Mouse (Mus musculus) cerebellum, adult 18-20 months (tissue): ENCODE measurements around the gene Whrn.

Experiments
- DNase-seq, 2 experiments: peaks; one replicate each; pipeline ENCODE4 v3.0.0; 2021

The Whrn gene

DNA sequence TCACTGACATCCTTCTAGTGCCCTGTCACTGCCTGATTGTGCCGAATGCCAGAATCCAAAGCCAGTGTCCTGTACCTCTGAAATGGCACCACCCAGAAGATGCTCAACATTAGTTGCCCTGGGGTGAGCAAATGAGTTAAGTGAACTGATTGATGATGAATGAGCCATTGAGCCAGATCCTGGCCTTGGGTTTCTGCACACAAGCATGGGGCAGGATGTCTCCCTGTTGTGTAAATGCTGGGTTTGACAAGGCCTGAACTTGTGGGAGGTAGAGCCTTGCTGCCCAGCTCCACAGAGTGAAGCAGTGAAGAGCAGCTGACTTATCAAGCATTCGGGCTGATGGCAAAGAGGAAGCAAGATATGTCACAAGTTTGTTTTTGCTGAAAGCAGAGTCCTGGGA is 52.7 kb downstream of the Whrn start:
- no peak for DNase-seq

DNA sequence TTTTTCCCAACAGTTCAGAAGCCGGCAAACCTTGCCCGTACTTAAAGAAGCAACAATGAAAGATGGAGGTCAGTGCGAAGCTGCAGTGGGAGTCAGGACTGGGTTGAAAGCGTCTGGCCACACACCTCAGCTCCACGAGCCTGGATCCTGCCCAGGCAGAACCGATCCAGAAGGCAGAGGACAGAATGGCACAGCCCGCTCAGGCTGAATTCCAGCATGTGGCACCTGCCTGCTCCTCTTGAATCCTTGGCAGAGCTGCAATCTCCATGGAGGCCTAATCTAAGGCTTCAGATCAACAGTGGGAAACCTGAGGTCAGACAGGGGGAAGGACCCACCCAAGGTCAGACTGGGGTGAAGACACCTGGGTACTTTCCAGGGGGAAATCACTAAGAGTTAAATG is 54.2 kb downstream of the Whrn start:
- DNase-seq: peak; percentile 51 to 59

DNA sequence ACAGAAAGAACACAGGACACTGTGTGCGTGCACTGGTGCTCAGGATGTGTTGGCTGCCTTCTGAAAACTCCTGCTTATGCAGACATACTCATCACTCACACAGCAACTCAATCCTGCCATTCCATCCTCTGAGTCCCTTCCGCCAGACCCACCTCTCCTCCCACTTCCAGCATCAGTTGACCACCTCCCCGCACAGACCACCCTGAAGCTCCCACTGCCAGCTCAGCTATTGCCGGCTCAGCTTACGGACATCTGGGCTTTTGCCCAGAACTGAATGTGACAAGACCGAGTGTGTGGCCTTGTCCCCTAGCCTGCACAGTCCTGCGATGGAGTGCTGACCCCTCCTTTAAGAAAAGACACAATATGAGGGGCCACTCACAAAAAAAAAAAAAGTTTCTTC is 55.5 kb downstream of the Whrn start:
- no peak for DNase-seq

DNA sequence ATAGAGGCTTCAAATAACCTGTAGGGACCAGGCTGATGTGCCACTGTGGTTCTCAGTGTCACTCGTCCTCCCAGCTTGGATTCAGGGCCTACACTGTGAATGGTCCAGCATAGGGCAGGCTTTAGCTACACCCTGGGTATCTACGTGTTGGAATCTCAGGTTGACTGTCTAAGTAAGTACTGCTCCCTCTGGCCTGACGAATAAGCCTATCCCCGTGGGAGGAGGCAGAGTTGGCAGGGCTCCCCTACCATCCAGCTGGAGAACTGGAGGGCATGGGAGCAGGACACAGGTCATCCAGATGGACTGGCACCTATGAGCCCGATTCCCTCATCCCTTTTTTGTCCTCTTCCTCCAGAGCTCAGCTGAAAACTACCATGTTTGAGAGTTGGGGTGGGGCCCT is 57.8 kb downstream of the Whrn start:
- DNase-seq: no peak

DNA sequence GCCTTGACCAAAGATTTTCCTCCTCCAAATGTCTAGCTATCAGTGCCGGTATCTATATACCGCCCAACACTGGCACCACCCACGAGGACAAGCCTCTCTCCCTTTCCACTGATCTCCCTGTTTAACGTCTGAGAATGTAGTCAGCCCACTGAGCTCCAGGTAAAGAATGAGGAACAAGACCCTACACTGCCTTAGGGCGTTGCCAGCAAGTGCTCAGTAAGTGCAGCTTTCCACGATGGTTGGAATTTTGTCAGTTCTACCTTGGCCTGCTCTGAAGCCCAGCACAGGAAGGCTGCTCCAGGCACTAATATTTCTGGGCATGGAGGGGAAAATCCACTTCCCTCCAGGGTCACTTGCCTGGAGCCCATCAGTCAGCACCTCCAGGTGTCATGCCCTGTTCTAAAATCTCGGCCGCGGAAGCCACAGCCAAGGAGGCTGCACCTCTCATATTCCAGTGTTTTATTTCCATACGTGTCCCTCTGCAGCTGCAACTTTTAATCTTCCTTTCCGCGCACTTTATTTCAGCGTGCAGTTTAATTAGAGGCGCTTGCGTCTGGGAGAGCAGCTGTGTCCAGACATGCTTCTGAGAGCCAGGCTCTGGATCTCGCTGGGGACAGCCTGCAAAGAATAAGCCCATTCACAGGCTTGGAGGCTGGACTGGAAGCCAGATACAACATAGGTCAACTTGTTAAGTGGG is 58.5 kb downstream of the Whrn start:
- DNase-seq: no peak

DNA sequence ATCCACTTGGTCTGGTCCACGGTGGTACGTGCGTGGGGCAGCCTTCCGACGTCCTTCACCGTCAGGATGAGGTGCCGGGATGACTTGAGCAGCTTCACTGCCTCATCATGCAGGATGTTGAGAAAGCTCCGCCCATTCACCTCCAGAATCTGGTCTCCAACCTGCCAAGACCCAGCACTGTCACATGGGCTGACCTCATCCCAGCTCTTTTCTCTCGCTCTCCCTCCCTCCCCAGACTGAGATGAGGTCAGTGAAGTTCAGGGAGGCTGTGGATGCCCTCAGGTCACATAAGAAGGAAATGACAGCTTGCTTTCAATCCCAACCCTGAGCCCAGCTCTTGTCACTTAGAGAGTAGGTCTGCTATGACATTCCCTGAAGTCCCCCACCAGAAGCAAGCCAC is 60.4 kb downstream of the Whrn start:
- no peak for DNase-seq

DNA sequence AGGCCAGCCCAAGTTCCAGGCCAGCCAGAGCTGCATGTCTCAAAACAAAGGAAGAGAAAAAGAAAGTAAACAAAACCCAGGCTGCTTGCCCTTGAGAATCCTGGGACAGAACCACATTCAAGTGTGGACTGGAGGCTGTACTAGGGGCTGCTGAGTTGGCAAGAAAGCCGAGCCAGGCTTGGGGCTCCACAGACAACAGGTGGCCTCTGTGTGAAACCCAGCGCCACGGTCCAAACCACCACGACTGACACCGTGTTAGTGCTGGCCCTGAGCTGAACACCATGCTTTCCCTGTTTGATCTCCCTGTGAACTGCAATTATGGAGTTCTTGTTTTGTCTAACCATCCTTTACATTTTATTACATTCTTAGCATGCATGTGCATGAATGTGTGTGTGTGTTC is 64.7 kb downstream of the Whrn start:
- no peak for DNase-seq

DNA sequence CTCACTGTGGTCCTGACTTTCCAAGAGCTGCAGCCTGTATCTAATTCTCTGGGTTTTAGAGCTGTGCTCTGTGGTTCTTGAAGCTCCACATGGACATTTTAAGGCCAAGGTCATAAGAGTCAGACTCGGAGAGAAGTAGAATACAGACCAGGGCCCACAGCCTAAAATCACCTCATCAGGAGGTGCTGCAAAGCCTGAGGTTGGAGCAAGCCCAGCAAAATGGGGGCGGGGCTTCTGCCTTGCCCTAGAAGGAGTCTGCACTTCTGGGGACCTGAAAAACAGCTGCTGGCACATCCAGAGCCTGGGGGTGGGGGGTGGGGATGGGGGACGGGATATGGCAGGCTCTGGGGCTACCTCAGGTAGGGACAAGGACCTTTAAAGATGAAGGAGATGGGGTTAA is 65.4 kb downstream of the Whrn start:
- DNase-seq: no peak

DNA sequence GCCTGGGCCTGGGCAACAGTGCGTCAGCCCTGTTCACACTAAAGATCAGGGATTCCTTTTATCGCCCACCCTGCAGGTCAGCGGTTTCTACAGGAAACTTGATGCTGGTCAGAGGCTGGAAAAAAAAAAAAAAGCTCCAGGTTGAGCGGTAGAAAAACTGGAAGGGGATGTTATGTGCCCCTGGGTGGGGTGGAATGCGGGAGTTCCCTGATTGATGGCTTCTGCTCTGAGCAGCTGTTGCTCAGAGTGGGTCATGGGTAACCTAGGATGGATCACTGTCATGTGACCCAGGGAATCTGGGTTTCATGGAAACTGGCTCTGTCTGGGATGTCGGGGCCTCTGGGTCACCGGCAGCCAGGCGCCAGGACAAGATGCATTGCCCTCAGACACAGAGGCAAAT is 69.5 kb downstream of the Whrn start:
- no peak for DNase-seq

DNA sequence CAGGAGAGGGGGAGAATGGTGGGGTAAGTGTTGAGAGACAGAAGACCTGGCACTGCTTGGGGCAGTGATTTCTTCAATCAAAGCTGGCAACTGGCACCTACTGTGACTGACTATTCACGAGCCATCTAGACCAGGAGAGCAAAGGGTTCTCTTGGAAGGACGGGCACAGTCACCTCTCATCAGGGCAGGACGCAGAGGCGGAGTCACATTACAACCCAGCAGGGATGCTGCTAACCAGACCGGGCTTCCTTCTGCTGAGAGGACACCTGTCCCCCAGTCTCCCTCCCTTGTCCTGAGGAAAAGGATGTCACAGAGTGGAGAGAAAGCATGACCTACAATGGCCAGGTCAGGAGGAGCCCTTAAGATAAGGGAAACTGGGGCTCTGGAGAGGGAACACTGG is 72.0 kb downstream of the Whrn start:
- DNase-seq: peak in 1 of 2 experiments; percentile 21

DNA sequence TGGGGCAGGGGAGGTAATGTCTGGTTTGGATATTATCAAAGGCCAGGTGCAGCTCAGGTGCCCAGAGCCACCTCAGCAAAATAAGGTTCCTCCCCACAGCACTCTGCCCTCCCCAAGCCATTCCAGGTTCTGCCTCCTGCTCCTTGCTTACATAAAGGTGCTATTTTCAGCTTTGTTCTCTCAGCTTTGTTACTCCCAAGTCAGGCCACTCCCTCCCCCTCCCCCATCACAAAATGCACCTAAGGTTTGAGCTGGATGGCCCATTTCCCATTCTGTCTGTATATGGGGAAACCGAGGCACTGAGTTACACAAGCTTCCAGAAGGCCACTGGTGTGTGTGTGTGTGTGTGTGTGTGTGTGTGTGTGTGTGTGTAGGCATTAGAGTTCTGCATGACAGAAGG is 72.6 kb downstream of the Whrn start:
- DNase-seq: no peak

DNA sequence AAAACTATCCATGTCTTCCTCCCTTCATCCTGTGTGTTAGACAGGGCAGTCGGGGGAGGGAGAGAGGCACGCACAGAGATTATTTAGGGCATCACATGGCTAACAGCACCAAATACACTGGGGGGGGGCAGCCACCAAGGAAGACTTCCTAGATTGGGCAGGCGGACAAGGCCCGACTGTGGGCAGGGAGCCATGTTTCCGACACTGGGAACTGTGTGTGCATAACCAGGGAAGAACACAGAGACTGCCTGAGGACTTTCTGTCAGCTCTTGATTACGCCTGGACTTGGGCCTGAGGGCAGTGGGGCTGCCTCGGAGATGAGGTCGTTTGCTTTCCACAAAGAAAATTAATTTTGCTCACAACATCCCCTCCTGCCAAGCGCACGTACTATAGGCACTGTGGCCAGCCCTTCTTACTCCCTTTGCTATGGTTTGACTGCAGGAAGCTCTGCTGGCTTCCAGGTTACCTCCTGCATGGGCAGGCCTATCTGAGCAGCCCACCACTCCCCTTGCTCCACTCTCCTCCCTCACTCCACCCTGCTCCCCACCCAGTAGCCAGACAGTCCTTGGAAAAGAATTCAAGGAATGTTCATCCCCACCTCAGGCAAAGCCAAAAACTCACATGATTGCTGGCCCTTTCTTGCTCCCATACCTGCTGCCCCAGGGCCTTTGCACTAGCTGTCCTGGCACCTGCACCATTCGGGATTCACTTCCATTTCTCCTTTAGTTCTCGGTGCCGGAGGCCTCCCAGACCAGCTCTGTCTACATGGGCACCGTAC is 75.5 kb downstream of the Whrn start:
- peak in 1 of 2 experiments; percentile 19 for DNase-seq

DNA sequence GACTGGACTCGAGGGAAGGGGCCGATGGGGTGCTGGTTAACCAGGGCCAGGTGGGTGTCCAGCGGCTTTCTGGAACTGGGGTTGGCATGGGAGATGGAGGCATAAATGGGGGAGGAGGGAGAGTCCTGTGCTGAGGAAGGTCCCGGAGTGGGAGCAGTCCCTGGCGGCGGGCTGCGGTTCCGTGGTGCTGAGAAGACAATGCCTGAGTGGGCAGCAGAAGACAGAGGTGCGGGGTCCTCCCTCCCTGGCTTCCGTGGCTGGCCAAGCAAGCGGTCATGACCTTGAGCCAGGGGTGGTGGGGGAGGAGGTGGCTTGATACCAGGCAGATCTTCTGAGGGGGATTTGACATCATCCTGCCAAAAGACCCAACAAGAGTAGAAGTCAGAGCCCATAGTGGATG is 77.5 kb downstream of the Whrn start:
- no peak for DNase-seq

DNA sequence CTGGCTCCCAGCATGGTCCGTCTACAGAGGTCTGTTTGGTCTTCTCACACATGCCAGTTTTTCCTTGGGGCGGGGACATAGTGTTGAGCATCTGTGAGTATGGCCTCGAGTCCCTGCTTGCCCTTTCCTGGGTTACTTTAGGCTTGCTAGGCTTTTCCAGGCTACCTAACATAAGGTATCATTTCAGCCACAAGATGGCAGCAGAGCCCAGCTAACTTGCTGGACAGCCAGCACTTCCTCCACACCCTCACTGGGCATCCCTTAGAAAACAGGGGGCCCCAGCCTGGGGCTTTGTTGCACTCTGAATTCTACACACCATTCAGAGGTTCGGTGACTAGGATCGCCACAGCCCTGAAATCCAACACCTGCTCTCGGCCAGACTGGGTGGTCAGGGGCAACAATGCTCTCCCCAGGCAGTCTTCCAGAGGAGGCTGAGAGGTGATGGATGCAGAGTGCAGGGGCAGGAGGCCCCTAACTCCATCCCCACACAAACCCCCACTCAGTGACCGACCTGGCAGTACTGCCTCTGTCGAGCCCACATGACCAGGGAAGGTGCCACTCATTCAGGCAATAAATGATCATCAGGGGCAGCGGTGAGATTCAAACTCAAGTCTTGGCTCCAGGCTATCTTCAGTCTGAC is 78.4 kb downstream of the Whrn start:
- DNase-seq: peak; percentile 76 to 78

DNA sequence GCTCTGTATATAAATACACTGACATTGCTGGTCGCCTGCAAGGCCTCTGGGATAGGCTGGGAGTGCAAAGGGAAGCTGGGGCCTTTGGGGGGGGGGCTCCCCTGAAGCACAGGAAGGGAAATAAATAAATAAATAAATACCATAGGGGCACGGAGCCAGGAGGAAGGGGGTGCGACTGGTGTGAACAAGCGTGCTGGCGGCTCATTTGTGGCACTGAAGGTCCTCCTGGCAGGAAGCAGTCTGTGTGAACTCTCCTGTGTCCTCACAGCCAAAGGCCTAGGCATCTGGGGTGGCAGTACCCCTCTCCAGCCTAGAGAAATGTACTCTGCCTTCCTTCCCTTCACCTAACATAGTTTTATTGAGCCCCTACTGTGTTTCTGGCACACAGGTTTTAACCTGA is 80.8 kb downstream of the Whrn start:
- DNase-seq: no peak

DNA sequence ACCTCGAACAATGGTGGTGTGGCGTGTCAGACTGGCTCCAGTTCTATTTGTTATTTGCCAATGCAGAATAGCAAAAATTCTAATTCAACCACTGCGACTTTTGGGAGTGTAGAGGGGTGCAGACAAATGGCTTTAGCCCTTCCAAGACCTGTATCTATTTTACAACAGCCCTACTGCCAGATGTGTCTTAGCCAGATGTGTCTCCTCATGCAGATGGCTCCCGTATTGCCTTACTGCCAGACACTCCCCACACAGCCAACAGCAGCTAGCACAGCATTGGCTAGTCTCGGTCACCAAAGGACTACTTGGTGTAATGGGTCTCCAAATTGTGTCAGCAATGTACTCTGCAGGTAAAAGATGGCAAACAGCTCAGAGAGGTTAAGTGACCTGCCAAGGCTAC is 84.6 kb downstream of the Whrn start:
- DNase-seq: no peak

DNA sequence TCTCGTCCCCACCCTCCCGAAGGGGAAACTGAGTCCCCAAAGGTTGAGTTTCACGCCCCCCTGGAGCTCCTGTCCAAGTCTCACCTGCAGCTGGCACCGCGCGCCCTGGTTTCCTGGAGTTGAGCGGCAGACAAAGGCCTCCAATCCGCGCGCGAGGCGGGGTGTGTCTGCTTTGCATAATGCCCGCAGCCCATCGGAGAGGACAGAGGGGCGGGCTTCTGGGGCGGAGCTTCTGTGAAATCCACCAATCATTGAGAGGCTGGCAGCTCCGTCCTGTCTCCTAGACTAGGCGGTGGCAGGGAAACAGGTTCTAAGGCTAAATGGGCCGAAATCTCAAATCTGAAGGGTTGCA is 85.2 kb downstream of the Whrn start:
- peak; percentile 59 to 69 for DNase-seq

DNA sequence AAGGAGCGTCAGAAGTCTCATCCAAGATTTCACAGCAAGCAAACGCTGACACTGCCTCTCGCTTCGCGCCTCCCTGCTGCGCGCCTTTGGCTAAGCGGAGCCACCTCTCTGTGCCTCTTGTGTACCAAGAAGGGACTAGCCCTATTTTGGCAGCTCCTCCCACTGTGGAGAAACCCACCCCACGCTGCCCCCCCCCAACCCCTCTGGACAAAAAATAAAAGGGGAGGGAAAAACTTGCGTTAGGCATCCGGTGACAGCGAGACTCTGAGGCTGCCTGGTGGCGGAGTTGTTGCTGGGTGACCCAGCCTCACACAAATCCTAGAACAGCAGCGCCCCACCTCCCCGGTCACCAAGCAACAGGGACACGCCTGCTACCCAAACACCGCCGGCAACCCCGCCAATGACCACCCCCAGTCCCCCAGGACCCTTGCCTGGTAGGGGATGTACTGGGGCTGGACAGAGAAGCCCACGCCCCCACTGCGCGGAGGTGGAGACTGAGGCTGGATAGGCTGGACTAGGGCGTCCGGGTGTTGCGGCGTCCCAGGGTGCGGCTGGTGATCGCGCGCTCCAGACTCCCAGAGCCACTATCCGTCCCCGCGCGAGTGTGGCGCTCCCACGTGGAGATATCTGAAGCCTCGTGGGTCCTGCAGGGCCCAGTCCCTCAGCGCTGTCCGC is 85.7 kb downstream of the Whrn start:
- DNase-seq: peak in 1 of 2 experiments; percentile 25

DNA sequence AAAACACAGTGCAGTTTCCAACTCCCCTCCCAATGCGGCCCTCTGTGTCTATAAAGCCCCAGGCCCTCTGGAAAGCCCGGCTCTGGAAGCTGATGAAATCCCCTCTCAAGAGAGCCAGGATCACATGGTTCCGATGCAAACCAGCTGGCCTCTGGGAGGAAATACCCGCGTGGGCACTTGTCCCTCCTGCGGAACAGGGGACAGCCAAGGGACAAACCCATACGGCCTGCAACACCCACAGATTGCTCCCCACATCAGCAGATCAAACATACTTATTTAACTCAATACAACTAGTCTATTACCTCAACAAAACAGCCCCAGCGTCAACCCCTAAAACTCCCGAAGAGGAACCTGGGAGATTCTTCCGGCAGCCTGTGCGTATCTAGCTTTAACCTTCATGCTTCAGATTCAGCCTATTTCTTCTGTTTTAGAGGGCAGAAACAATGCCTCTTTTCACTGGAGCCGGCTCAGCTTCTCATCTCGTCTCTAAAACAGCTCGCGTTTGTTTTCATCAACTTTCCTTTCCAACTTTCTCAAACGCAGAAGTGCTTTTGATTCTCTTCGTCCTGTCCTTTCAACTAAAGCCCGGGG is 86.4 kb downstream of the Whrn start:
- DNase-seq: no peak

DNA sequence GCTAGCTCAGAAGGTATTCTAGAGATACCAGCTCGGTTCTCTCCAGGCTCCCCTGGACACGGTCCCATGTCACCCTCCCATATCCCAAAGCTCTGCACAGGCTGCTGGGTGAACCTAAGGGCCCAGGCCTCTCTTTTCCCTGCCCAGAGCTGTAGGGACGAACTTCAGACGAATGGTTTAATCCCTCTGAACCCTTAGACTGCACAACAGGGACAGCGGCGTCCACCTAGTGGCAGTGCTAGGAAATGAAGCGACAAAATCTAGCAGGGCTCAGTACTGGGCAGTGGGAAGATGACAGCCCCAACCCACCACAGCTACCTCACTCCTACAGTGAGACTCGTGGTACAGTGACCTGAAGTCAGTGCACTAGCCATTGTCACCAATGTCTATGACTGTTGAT is 87.1 kb downstream of the Whrn start:
- peak in 1 of 2 experiments; percentile 30 for DNase-seq

DNA sequence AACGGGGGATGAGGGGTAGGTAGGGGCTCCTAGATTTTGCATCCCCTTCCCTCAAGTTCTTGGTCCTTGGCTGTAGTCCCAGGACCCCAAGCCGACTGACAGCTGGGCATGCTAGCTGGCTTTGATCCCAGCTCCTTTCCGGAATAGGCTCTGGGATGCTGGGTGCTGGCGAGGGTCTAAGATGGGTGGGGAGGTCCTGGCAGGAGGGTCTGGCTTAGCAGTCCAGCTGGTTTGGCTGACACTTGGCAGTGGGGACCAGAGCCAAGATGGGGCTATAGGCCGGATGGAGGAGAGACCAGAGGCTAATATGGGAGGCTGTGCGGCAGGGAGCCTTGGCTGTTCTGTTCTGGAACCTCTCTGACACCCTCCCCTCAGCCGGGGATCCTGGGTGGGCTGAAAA is 87.5 kb downstream of the Whrn start:
- no peak for DNase-seq

DNA sequence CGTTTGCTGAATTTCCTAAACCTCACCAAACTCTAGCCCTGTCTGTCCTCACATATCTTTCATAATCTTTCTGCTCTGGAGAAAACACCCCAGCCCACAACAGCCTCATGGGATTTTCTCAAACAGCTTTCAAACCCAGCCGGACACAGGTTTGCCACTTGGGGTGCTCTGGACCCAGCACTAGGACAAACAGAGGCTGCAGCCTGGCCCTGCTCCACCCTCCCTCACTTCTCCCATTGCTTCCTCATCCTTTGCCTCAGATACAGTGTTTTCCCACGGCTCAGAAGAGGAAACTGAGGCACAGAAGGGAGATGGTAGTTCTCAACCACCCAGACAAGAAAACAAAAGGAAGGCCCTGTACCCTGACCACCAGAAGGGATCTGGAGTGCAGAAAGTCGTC is 90.1 kb downstream of the Whrn start:
- no peak for DNase-seq

DNA sequence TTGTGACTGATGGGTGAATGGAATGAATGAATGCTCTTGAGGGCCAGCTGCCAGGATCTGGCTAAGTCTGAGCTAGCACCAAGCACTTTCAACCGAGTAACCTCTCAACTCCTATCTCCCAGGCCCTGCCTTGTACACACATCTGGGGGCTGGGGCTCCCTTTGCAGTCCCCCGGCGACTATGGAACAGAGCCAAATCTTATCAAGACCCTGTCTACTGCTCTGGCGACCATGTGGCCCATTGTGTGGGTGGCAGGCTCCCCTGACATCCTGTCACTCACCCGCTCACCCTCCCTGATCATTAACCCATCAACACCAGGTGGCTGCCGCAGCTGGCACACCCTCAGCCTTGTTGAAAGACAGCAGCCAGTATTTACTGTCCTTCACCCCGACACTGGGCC is 90.7 kb downstream of the Whrn start:
- DNase-seq: no peak
